Mouse (Mus musculus) cerebellum, adult 11 months (tissue): ENCODE measurements around the gene Cfap100.

Experiments used
- DNase-seq: peaks from one replicate; pipeline ENCODE4 v3.0.0; 2022

The Cfap100 gene

DNA sequence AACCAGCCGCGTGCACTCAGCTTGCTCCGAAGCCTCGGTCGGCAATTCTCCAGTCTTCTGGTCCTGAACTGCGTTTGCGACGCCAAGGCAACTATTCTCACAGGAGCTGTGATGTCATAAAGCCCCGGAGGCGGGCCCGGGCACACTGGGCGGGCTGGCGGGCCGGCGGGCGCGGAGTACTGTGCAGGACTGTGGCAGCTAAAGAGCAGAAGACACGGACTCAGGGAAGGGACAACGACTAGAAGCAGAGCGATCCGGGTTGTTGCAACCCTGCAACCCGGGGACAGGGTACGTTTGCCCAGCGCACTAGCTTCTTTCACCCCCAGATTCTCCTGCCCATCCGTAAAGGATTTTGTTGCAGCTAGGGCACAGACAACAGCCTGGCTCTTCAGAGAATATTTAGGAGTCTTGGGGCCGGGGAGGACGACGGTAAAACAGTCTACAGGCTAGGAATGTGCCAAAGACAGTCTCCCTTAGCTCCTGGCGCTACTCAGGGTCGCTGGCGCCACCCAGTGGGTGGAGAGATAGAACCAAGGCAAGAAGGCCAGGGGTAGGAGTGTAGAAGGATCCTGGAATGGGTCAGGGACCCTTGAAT, at the start of gene Cfap100:
Gene Cfap100 (minus strand): TSS at position 418 of the 595 bp plus-strand sequence.
- peak; percentile 65 for DNase-seq

DNA sequence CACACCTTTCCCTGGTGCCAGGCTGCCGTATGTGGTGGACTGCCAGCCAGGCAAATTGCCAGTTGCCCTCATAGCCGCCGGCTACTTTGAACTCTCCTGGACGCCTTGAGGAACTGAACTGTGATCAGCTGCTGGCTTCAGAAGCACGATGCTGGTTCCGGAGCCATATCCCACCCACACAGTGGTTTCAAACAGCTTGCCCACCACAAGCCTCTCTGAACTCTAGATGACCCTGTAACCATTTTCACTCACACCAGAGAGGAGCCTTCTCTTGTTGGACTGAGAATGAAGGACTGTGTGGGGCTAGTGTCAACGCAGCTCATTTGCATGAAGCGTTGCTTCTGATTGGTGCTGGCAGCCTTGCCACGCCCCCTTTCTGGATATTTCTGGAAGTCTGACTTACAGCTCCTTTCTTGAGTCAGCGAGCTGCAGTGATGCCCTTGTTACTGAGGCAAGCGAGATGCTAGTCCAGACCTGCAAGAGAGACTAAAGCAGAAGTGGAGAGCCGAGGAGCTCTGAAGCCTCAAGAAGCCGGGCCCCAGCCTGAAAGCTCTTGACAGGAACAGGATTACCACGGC, 48.4 kb upstream of the Cfap100 start:
- peak; percentile 39 for DNase-seq

GRCm38 (mm10) chr6:90475854-90476212, 47.2 kb upstream of the Cfap100 start:
- no peak for DNase-seq

DNA sequence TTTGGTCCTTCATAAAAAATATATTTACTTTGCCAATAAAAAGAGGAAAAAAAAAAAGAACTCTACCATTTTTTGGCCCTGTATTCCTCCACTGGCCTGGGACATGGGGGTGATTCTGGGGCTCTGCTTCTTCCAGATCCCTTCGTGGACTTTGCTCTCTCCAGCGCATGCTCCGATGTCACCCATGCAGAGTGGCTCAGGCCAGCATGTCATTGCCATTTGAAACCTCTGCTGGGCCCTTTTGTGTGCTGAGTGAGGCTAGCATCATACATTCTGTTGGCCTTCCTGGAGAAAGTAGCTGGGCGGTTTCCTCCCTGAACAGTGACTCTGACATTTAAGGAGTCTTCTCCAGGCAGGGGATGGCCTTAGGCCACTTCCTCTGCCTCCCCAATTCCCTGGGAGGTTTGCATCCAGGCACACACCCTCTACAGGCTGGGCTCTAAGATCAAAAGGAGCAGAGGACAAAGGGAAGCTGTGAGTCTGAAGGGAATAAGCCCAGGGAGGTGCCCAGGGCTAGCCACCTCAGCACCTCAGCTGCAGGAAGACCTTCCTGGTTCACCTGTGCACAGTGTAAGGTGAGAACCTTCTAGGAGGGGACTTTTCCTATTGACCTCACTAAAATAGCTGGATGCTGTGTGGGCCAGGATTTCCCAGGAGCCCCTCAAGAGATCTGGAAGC, 46.7 kb upstream of the Cfap100 start:
- no peak for DNase-seq

GRCm38 (mm10) chr6:90474361-90474750, 45.8 kb upstream of the Cfap100 start:
- DNase-seq: no peak

- DNase-seq: no peak
Measured at GRCm38 (mm10) chr6:90473630-90474360, 45.2 kb upstream of the Cfap100 start.

DNA sequence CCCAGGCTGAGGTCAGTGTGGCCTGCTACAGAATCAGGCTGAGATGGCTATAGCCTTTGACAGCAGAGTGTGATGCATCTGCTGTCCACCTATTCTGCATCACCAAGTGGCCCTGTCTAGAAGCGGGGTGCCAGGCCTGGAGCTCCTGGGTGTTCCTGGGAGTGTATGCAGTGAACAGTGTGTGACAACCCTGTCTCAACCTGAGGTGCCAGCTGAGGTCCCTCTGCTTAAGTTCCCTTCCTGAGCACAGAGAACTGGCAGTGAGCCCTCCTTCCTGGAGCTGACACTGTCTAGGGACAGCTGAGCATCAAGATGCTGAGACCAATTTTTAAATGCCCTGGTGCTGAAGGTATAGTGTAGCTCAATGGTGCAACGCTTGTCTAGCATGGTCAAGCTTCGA, 44.1 kb upstream of the Cfap100 start:
- DNase-seq: no peak

DNA sequence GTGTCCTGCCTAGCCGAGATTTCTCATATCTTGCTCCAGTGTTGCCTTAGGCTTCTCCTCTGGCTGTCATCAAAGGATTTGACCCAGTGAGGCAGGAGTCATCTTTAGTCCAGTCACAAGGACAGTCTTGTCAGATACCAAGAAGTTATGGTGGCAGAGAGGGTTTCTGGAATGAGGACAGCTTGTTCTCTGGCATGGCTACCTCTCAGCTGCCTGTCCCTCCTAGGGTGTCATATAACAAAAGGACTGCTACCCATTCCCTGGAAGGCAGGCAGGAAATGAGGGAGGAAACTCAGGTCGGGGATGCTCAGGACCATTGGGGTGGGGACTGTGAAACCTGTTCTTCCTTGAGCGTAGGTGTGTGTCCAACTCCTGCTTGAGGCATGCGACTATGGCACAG, 43.5 kb upstream of the Cfap100 start:
- DNase-seq: no peak

GRCm38 (mm10) chr6:90470947-90471541, 42.4 kb upstream of the Cfap100 start:
- DNase-seq: no peak

DNA sequence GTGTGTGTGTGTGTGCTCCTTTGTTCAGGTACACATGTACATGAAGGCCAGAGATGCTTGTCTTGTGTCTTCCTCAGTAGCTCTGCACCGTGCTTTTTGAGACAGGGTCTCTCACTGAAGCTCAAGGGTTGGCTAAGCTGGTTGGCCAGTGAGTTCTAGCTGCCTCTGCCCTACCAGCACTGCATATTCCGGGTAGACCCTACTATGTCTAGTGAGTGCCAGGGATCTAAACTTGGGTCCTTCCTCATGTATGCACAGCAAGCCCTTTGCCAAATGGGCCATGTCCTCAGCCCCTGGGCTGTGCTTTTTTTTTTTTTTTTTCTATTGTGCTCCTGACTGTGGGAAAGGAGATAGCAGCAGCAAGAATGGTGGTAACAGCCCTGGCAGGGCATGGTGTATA, 41.7 kb upstream of the Cfap100 start:
- no peak for DNase-seq

GRCm38 (mm10) chr6:90469041-90469440, 40.4 kb upstream of the Cfap100 start:
- DNase-seq: no peak

DNA sequence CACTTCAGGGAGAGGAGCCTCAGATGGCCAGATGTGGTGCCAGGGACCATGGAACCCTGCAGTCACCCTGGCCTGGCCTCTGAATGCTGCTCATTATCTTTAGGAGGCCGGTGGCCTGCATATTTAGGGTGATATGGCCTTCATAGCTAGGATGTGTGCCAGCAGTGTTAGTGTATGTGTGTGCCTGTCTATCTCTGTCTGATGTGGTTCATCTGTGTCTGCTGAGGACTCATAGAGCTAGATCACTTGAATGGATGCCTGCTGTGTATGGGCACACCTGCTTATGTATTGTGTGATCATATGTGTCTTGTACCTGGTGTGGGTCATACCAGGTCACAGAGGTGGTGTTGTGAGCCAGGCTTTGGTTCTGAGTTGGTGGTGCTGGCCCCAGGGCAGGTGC, 39.6 kb upstream of the Cfap100 start:
- no peak for DNase-seq

GRCm38 (mm10) chr6:90466847-90467410, 38.3 kb upstream of the Cfap100 start:
- DNase-seq: no peak

- DNase-seq: no peak
Measured at GRCm38 (mm10) chr6:90466079-90466478, 37.5 kb upstream of the Cfap100 start.

- DNase-seq: no peak
Measured at GRCm38 (mm10) chr6:90465028-90465640, 36.5 kb upstream of the Cfap100 start.

DNA sequence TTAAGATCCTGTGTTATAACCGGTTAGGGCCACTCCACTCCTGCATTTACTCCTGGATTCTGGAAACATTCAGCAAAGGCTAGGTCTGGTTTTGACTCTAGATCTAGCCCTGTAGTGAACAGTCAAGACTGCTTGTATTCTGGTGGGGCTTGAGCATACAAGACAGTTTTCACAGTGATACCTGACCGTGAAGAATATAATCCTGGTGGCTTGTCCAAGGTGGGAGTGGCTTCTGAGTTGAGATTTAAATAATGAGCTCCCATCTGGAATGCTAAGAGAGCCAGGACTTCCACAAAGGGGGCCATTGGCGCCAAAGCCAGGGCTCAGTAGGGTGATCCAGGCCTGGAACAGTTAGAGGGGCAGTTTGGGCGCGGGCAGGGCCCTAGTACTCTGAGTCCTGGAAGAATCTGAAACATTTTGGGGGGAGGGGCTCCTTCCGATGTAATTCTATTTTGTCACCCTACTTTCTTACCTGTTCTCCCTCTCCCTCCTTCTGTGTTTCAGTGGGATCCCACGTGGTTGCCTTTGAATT, 35.4 kb upstream of the Cfap100 start:
- DNase-seq: no peak

GRCm38 (mm10) chr6:90463228-90463862, 34.7 kb upstream of the Cfap100 start:
- peak; percentile 65 for DNase-seq

DNA sequence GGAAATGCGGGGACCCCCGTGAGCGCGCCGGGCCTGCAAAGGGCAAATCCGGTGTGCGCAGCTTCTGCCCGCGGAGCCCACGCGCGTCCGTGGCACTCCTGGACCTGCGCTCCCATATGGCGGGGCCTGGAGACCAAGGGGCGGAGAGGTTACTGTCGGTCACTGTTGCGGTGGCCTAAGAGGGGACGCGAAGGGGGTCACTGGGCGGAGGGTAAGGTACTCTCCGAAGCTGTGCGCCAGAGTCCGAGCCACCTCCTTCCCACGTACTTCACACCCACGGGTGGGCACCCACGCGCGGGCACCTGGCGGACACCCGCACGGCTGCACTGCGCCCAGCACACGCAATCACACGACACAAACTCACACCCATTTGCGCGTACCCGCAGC, 34.2 kb upstream of the Cfap100 start:
- DNase-seq: no peak

- peak; percentile 84 for DNase-seq
Measured at GRCm38 (mm10) chr6:90462181-90462706, 33.6 kb upstream of the Cfap100 start, which contains the start of gene Klf15. Klf15 (plus strand) TSS chr6:90462576.

DNA sequence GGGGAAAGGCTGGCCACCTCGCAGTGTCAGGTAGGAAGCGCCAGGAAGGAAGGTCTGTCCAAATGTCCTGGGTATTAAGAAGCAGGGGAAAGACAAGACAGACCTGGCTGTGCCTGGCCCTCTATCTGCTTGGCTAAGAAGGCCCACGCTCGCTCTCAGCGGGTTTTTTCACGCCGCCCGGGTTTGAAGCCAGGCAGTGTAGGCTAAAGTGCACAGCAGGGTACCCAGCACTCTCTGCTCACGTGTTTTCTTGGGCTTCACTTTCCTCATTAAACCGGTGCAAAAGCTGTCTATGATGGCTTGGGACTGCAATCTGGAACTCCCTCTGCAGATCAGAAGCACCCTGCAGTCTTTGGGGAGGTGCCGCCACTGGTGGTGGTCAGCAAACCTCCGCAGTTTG, 33.2 kb upstream of the Cfap100 start:
- peak; percentile 28 for DNase-seq

GRCm38 (mm10) chr6:90461181-90461580, 32.6 kb upstream of the Cfap100 start:
- no peak for DNase-seq

- DNase-seq: no peak
Measured at GRCm38 (mm10) chr6:90457421-90457820, 28.8 kb upstream of the Cfap100 start.
